Mouse (Mus musculus) WW6 (cell line): ENCODE results near the gene Sdsl.

Experiments used
- DNase-seq: peaks from one replicate; pipeline ENCODE4 v3.0.0-alpha.2; 2013; ENCODE audit warnings: low read depth, low spot score

Gene Sdsl

GRCm38 (mm10) chr5:120429692-120430091, 42.9 kb downstream of the Sdsl start:
- no peak for DNase-seq

- no peak for DNase-seq
These were observed 43.6 kb downstream of the Sdsl start for GRCm38 (mm10) chr5:120428990-120429389.

GRCm38 (mm10) chr5:120428189-120428838, 44.3 kb downstream of the Sdsl start:
- DNase-seq: no peak

DNA sequence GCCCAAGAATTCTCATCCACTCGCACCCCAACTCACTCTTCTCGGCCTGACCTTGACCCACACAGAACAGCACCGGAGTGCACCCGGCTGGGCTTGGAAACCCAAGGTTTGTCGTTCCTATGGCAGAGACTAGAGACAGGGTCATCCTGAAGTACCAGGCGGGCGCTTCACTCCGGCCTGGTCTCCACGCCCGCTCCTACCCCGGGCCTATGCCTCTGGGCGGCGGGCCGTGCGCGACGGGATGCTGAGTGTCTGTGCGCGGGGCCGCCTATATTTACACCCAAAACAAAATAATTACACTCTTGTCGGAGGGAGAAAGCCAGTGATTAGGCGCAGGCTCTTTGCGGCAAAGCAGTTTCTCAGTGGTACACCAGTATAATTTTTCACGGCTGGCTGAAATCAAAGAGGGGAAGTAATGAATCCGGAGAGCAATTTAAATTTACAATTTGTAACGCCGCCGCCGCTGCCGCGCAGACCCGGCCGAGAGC, 45.1 kb downstream of the Sdsl start:
- DNase-seq: no peak

- DNase-seq: no peak
These were observed 46.0 kb downstream of the Sdsl start for GRCm38 (mm10) chr5:120426572-120426971.

- DNase-seq: no peak
These were observed 46.9 kb downstream of the Sdsl start for GRCm38 (mm10) chr5:120425711-120426110.

GRCm38 (mm10) chr5:120424657-120425056, 48.0 kb downstream of the Sdsl start:
- no peak for DNase-seq

DNA sequence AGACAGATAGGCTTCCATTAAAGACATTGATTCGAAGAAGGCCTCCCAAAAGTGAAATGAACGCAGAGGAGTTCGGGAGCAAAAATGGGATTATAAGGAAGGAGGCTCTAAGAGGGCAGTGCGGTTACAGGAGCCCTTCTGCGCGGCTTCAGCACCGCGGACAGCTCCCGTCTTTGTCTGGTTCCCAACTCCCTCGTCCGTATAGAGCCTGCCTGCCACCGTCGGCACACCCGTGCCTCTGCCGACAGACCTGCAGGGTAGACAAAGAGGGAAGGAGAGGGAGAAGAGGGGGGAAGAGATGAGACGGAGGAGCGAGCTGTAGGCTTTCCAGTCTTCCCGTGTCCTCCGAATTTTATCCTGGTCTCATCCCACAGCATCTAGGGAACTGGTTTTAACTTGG, 48.6 kb downstream of the Sdsl start:
- no peak for DNase-seq

DNA sequence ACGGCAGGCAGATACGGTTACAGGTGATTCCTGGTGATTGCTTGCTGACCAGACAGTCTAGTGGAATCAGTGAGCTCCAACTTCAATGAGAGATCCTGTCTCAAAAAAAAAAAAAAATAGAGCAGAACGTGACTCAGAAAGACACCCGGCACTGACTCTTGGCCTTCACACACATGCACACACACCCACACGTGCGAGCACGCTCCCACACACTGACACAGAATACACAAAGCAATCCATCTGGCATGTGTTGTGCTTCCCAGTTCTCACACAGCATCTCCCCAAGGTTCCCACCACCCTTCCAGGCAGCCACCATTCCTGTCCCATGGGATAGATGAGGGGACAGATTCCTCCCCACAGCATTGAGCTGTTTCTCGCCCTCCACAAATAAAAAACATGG, 52.5 kb downstream of the Sdsl start:
- DNase-seq: no peak

DNA sequence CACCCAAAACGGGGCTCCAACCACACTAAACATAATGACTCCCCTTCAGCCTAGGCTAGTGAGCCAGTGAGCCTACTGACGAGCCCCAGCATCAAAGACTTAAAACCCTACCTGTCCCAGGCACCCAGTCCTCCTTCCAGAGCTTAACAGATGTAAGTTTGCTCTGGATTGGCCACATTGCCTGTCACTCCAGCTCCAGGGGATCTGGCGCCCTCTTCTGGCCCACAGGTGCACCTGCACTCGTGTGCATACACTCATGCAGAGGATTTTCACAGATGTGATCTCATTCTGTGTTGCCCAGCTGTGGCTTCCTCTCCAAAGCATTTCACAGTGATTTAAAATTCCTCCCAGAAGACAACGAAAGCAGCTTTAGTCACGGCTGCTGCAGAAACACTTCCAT, 59.2 kb downstream of the Sdsl start:
- DNase-seq: no peak

- DNase-seq: no peak
These were observed 62.9 kb downstream of the Sdsl start for GRCm38 (mm10) chr5:120409385-120410378.

GRCm38 (mm10) chr5:120408933-120409332, 63.7 kb downstream of the Sdsl start:
- DNase-seq: no peak
